Mouse (Mus musculus) R1 (cell line): ENCODE results near the gene Anks1b.

Source experiments
- DNase-seq: peaks from one replicate; pipeline ENCODE4 v3.0.0-alpha.2; 2018; ENCODE audit warnings: low read depth, low spot score

Gene Anks1b

GRCm38 (mm10) chr10:90376605-90377004, 503.3 kb downstream of the Anks1b start:
- peak; percentile 18 for DNase-seq

- DNase-seq, result no peak
Measured at GRCm38 (mm10) chr10:90380062-90380461, 506.8 kb downstream of the Anks1b start.

- no peak for DNase-seq
Measured at GRCm38 (mm10) chr10:90380704-90381339, 507.5 kb downstream of the Anks1b start.

- no peak for DNase-seq
Measured at GRCm38 (mm10) chr10:90400382-90400781, 527.1 kb downstream of the Anks1b start.

GRCm38 (mm10) chr10:90408484-90408883, 535.2 kb downstream of the Anks1b start:
- no peak for DNase-seq

GRCm38 (mm10) chr10:90431527-90431926, 558.2 kb downstream of the Anks1b start:
- no peak for DNase-seq

- no peak for DNase-seq
Measured at GRCm38 (mm10) chr10:90431974-90432373, 558.7 kb downstream of the Anks1b start.

- DNase-seq, result no peak
Measured at GRCm38 (mm10) chr10:90432479-90432878, 559.2 kb downstream of the Anks1b start.

- DNase-seq, result no peak
Measured at GRCm38 (mm10) chr10:90441036-90441435, 567.7 kb downstream of the Anks1b start.

- no peak for DNase-seq
Measured at GRCm38 (mm10) chr10:90441656-90442055, 568.3 kb downstream of the Anks1b start.

GRCm38 (mm10) chr10:90464906-90465305, 591.6 kb downstream of the Anks1b start:
- peak; percentile 46 for DNase-seq

GRCm38 (mm10) chr10:90465426-90465825, 592.1 kb downstream of the Anks1b start:
- no peak for DNase-seq

GRCm38 (mm10) chr10:90467546-90467945, 594.2 kb downstream of the Anks1b start:
- DNase-seq, result peak; percentile 11

GRCm38 (mm10) chr10:90493436-90493835, 620.1 kb downstream of the Anks1b start:
- no peak for DNase-seq

- DNase-seq, result no peak
Measured at GRCm38 (mm10) chr10:90493996-90494642, 620.8 kb downstream of the Anks1b start.

GRCm38 (mm10) chr10:90494981-90495516, 621.7 kb downstream of the Anks1b start:
- no peak for DNase-seq

GRCm38 (mm10) chr10:90507561-90507960, 634.3 kb downstream of the Anks1b start:
- peak; percentile 61 for DNase-seq

GRCm38 (mm10) chr10:90512801-90513200, 639.5 kb downstream of the Anks1b start:
- no peak for DNase-seq

- DNase-seq, result peak; percentile 71
Measured at GRCm38 (mm10) chr10:90531813-90532212, 658.5 kb downstream of the Anks1b start.

- no peak for DNase-seq
Measured at GRCm38 (mm10) chr10:90535370-90535769, 662.1 kb downstream of the Anks1b start.

GRCm38 (mm10) chr10:90546635-90547034, 673.3 kb downstream of the Anks1b start:
- DNase-seq, result no peak

- DNase-seq, result no peak
Measured at GRCm38 (mm10) chr10:90562906-90563305, 689.6 kb downstream of the Anks1b start.
